Mouse (Mus musculus): Measurements from ENCODE around the gene Mcts2. TPM values are rescaled to one million over a fixed set of nuclear protein-coding genes. Genes with fewer than 3 reads are reported as not detected.
A peak's percentile ranks its signal among the peaks of the same experiment; 100 is the strongest.

Gene Mcts2
- polyA plus RNA-seq, 1 experiment from 2014 or later, result 19.4 TPM

DNA sequence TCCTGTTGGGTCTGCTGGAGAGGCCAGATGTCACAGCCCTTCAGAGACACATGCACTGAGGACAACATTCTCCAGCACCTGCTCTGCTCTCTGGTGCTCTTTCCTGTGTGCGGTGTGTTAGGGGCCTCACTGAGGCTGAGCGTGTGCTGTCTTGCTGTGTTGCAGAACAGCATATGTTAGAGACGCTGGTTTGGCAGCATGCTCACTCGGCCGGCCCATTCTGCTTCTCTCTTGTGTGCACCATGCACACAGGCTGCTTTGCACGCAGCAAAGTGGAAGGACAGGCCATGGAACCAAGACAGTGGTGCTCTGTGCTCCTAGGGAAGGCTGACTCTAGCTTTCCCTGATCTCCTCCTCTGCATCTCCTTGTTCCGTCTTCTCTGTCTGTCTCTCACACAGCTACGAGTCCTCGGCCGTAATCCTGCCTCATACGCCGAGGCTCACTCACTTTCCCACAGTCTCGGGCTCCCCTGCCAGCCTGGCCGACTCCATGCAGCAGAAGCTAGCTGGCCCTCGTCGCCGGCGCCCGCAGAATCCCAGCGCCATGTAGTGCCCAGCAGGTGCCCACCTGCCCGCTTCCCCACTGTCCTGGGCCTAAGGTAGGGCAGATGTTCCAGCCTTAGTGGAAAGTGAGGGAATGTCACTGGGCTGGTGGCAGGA, 16.9 kb downstream of the Mcts2 start:
- no peak for ATAC-seq
- peaks cover 33% of the 10 kb centered on the region for H3K36me3 ChIP-seq (ENCODE audit: insufficient read depth, low read length)
- H3K27ac ChIP-seq (ENCODE audit: low read length), result no peak overlapping the region
- H3K9ac ChIP-seq (replicated peaks; ENCODE audit: low read depth), result no peak overlapping the region
- H3K4me1 ChIP-seq (ENCODE audit: insufficient read depth, low read depth, low read length), result peaks cover 22% of the 10 kb centered on the region
- TF ChIP-seq EP300 (IDR thresholded peaks at IDR 0.05) (no peak), CTCF (IDR thresholded peaks at IDR 0.05) (no peak)
- no peak overlapping the region for H3K4me2 ChIP-seq (replicated peaks; ENCODE audit: low read depth, low read length)
- no peaks in the 10 kb centered on the region for H3K9me3 ChIP-seq (ENCODE audit: low read length)
- H3K27me3 ChIP-seq (replicated peaks; ENCODE audit: insufficient read depth, low read length), result no peaks in the 10 kb centered on the region
- 89% methylated on average over 21 of the region's 21 CpGs for WGBS
- no peak overlapping the region for H3K4me3 ChIP-seq (ENCODE audit: low read depth, low read length)
- no peak for DNase-seq (ENCODE audit: low spot score)

GRCm38 (mm10) chr2:152704256-152704605, 17.4 kb downstream of the Mcts2 start:
- H3K27me3 ChIP-seq (replicated peaks; ENCODE audit: insufficient read depth, low read length), result no peaks in the 10 kb centered on the region
- DNase-seq (ENCODE audit: low spot score), result no peak
- H3K4me2 ChIP-seq (replicated peaks; ENCODE audit: low read depth, low read length), result no peak overlapping the region
- ATAC-seq, result no peak
- no peak overlapping the region for H3K4me3 ChIP-seq (ENCODE audit: low read depth, low read length)
- no peak overlapping the region for H3K27ac ChIP-seq (ENCODE audit: low read length)
- H3K9me3 ChIP-seq (ENCODE audit: low read length), result no peaks in the 10 kb centered on the region
- WGBS, result 75% methylated on average over 5 of the region's 5 CpGs
- H3K9ac ChIP-seq (replicated peaks; ENCODE audit: low read depth), result no peak overlapping the region
- TF ChIP-seq CTCF (IDR thresholded peaks at IDR 0.05), result no peak
- no peak for TF ChIP-seq EP300 (IDR thresholded peaks at IDR 0.05)
- peaks cover 22% of the 10 kb centered on the region for H3K4me1 ChIP-seq (ENCODE audit: insufficient read depth, low read depth, low read length)
- H3K36me3 ChIP-seq (ENCODE audit: insufficient read depth, low read length), result peaks cover 33% of the 10 kb centered on the region

- Histone ChIP-seq H3K36me3 (ENCODE audit: insufficient read depth, low read length) (peaks cover 33% of the 10 kb centered on the region), H3K9me3 (ENCODE audit: low read length) (no peaks in the 10 kb centered on the region), H3K27me3 (replicated peaks; ENCODE audit: insufficient read depth, low read length) (no peaks in the 10 kb centered on the region), H3K27ac (ENCODE audit: low read length) (no peak overlapping the region), H3K4me2 (replicated peaks; ENCODE audit: low read depth, low read length) (no peak overlapping the region), H3K4me3 (ENCODE audit: low read depth, low read length) (no peak overlapping the region), H3K9ac (replicated peaks; ENCODE audit: low read depth) (no peak overlapping the region), H3K4me1 (ENCODE audit: insufficient read depth, low read depth, low read length) (peaks cover 22% of the 10 kb centered on the region)
- no peak for ATAC-seq
- TF ChIP-seq CTCF (IDR thresholded peaks at IDR 0.05) (no peak), EP300 (IDR thresholded peaks at IDR 0.05) (no peak)
- WGBS, result 87% methylated on average over 14 of the region's 14 CpGs
- DNase-seq (ENCODE audit: low spot score), result no peak
Measured at GRCm38 (mm10) chr2:152704811-152705370, 18.1 kb downstream of the Mcts2 start.

- Histone ChIP-seq H3K4me1 (ENCODE audit: insufficient read depth, low read depth, low read length) (peaks cover 22% of the 10 kb centered on the region), H3K9ac (replicated peaks; ENCODE audit: low read depth) (0 out of 2 replicates have a peak overlapping the region, but pooled peaks have one; percentile 12), H3K36me3 (ENCODE audit: insufficient read depth, low read length) (peaks cover 22% of the 10 kb centered on the region; the same call in 1 of the 2 replicates), H3K4me3 (ENCODE audit: low read depth, low read length) (no peak overlapping the region), H3K27ac (ENCODE audit: low read length) (peak overlapping the region; percentile 90), H3K27me3 (replicated peaks; ENCODE audit: insufficient read depth, low read length) (no peaks in the 10 kb centered on the region), H3K4me2 (replicated peaks; ENCODE audit: low read depth, low read length) (no peak overlapping the region), H3K9me3 (ENCODE audit: low read length) (no peaks in the 10 kb centered on the region)
- ATAC-seq (peak; percentile 21; the same call in 1 of the 2 replicates), DNase-seq (ENCODE audit: low spot score) (peak; percentile 69)
- TF ChIP-seq CTCF (IDR thresholded peaks at IDR 0.05) (no peak), EP300 (IDR thresholded peaks at IDR 0.05) (no peak)
- 56% methylated on average over 22 of the region's 22 CpGs for WGBS
Measured at GRCm38 (mm10) chr2:152705993-152706571, 19.2 kb downstream of the Mcts2 start.

DNA sequence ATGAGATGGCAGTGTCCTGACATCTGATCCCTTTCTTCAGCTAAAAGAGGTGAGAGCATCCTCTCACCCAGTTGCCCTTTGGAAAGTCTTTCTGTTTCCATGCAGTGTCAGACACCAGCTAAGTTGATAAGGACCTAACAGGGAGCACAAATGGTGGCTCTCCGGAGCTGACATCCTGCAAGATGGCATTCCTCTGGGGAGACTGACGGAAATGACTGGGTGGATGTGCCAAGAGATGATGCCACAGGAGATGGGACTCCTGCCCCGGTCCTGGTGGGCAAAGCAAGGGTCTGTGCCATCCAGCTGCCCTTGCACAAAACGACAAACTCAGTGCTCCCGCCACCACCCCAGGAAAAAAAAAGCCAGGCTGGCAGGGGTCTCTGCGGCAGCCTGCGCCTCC, 20.4 kb downstream of the Mcts2 start:
- 18% methylated on average over 6 of the region's 7 CpGs for WGBS
- H3K36me3 ChIP-seq (ENCODE audit: insufficient read depth, low read length), result peaks cover 13% of the 10 kb centered on the region; the same call in 1 of the 2 replicates
- H3K9me3 ChIP-seq (ENCODE audit: low read length), result no peaks in the 10 kb centered on the region
- peak overlapping the region; percentile 55 for H3K9ac ChIP-seq (replicated peaks; ENCODE audit: low read depth)
- H3K4me3 ChIP-seq (ENCODE audit: low read depth, low read length), result peak overlapping the region; percentile 38
- no peak for DNase-seq (ENCODE audit: low spot score)
- H3K27ac ChIP-seq (ENCODE audit: low read length), result peak overlapping the region; percentile 90
- TF ChIP-seq EP300 (IDR thresholded peaks at IDR 0.05), result no peak; the same call in 1 of the 2 replicates
- no peak for TF ChIP-seq CTCF (IDR thresholded peaks at IDR 0.05)
- H3K4me2 ChIP-seq (replicated peaks; ENCODE audit: low read depth, low read length), result peak overlapping the region; percentile 65
- H3K4me1 ChIP-seq (ENCODE audit: insufficient read depth, low read depth, low read length), result peaks cover 22% of the 10 kb centered on the region
- ATAC-seq, result peak; percentile 32
- no peaks in the 10 kb centered on the region for H3K27me3 ChIP-seq (replicated peaks; ENCODE audit: insufficient read depth, low read length)

- Histone ChIP-seq H3K27ac (ENCODE audit: low read length) (peak overlapping the region; percentile 90), H3K36me3 (ENCODE audit: insufficient read depth, low read length) (peaks cover 13% of the 10 kb centered on the region; the same call in 1 of the 2 replicates), H3K9me3 (ENCODE audit: low read length) (no peaks in the 10 kb centered on the region), H3K27me3 (replicated peaks; ENCODE audit: insufficient read depth, low read length) (no peaks in the 10 kb centered on the region), H3K4me2 (replicated peaks; ENCODE audit: low read depth, low read length) (peak overlapping the region; percentile 65), H3K4me3 (ENCODE audit: low read depth, low read length) (peak overlapping the region; percentile 38), H3K4me1 (ENCODE audit: insufficient read depth, low read depth, low read length) (peaks cover 22% of the 10 kb centered on the region), H3K9ac (replicated peaks; ENCODE audit: low read depth) (peak overlapping the region; percentile 55)
- DNase-seq (ENCODE audit: low spot score) (peak; percentile 96), ATAC-seq (peak; percentile 98)
- 2% methylated on average over 26 of the region's 31 CpGs for WGBS
- TF ChIP-seq EP300 (IDR thresholded peaks at IDR 0.05), result 0 out of 2 replicates have a peak, but pooled peaks have one; percentile 41
- TF ChIP-seq CTCF (IDR thresholded peaks at IDR 0.05), result peak; percentile 27; the same call in 1 of the 2 replicates
Measured at GRCm38 (mm10) chr2:152707627-152708026, 20.8 kb downstream of the Mcts2 start.
